In the genomic region with DNA sequence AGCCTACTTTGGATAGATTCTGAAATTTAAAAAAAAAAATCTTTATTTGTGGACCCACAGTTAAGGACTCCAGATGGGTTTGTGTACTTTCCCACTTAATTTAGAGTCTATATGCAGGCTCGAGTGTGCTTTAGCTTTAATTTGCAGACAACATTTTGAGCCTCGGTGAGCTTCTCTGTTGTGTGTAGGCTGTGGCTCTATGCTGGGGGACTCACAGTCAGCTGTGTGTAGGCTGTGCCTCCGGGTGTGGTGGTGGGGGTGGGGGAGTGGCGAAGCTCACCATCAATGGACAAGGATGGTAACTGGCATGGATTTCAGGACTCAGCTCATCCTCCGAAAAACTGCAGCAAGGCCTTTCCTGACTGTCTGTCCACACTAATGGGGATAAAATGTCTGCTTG, we compare ENCODE assay signal across 15 mouse cellular contexts.
"Had no signal": no experiment of that assay in that cellular context is flagged by ENCODE, and none has a peak within 500 bp of the region (broad histone marks: within the 10 kb centered on the region; RNA-seq: fewer than 3 reads in every experiment).

No protein-coding gene starts in this region.

- H3K36me3 ChIP-seq: limb, embryonic 15.5 days; liver, embryonic 12.5 days; midbrain, embryonic 10.5 days; neural tube, embryonic 15.5 days; stomach, embryonic 15.5 days had no signal

- DNase-seq: kidney, adult 18-20 months; kidney, postnatal 10 days; kidney, postnatal 4 days; lung, embryonic 14.5 days; lung, postnatal 10 days; lung, postnatal 4 days; midbrain, embryonic 14.5 days; thymus, postnatal 36 days had no signal

- H3K4me1 ChIP-seq: liver, embryonic 12.5 days; stomach, embryonic 15.5 days had no signal

- H3K4me3 ChIP-seq: layer of hippocampus, adult 2 months; limb, embryonic 15.5 days; liver, embryonic 12.5 days; midbrain, embryonic 10.5 days; myocyte; neural tube, embryonic 15.5 days; stomach, embryonic 15.5 days had no signal

- H3K27ac ChIP-seq: limb, embryonic 15.5 days; liver, embryonic 12.5 days; midbrain, embryonic 10.5 days; neural tube, embryonic 15.5 days; stomach, embryonic 15.5 days had no signal

- H3K27me3 ChIP-seq: limb, embryonic 15.5 days; liver, embryonic 12.5 days; neural tube, embryonic 15.5 days; stomach, embryonic 15.5 days had no signal

- H3K9ac ChIP-seq: limb, embryonic 15.5 days; liver, embryonic 12.5 days; lung, embryonic 14.5 days; neural tube, embryonic 15.5 days; stomach, embryonic 15.5 days had no signal
